In genomic region chr16:44039112-44039511, GRCm38 (mm10) we compare ENCODE assay signal across 15 mouse cellular contexts. TPM values are rescaled to one million over a fixed set of nuclear protein-coding genes. Genes with fewer than 3 reads are reported as not detected.
DNase-seq lines count a peak whose midpoint lies in the region; ATAC-seq and TF ChIP-seq lines count a peak whose summit lies in the region.
"Had no signal": no experiment of that assay in that cellular context is flagged by ENCODE, and none has a peak within 500 bp of the region (broad histone marks: within the 10 kb centered on the region; RNA-seq: fewer than 3 reads in every experiment).

No protein-coding gene starts in this region.

- no peaks in the 10 kb centered on the region for H3K4me1 ChIP-seq in intestine, postnatal 0 days (replicated peaks; ENCODE audit: control insufficient read depth, insufficient read depth, low read length)
- no peaks in the 10 kb centered on the region for H3K4me1 ChIP-seq in intestine, embryonic 15.5 days (replicated peaks)
- H3K4me1 ChIP-seq in spleen, adult 2 months (ENCODE audit: control insufficient read depth, insufficient read depth, insufficient read length): no peaks in the 10 kb centered on the region
- no peaks in the 10 kb centered on the region for H3K4me1 ChIP-seq in bone marrow, adult 2 months (ENCODE audit: control insufficient read depth, insufficient read depth, low read length)
- H3K4me1 ChIP-seq: embryonic facial prominence, embryonic 12.5 days; forebrain, embryonic 12.5 days; hindbrain, embryonic 13.5 days; lung, embryonic 15.5 days had no signal

- H3K4me2 ChIP-seq in intestine, postnatal 0 days (replicated peaks; ENCODE audit: low read depth): no peak overlapping the region
- H3K4me2 ChIP-seq in intestine, embryonic 15.5 days (replicated peaks): no peak overlapping the region
- H3K4me2 ChIP-seq: embryonic facial prominence, embryonic 12.5 days; forebrain, embryonic 12.5 days; hindbrain, embryonic 13.5 days; lung, embryonic 15.5 days had no signal

- no peak overlapping the region for H3K9ac ChIP-seq in intestine, postnatal 0 days (ENCODE audit: low read depth, low read length)
- no peak overlapping the region for H3K9ac ChIP-seq in intestine, embryonic 15.5 days
- H3K9ac ChIP-seq: embryonic facial prominence, embryonic 12.5 days; forebrain, embryonic 12.5 days; hindbrain, embryonic 13.5 days; lung, embryonic 15.5 days had no signal

- H3K9me3 ChIP-seq in intestine, postnatal 0 days (ENCODE audit: control insufficient read depth): no peaks in the 10 kb centered on the region
- no peaks in the 10 kb centered on the region for H3K9me3 ChIP-seq in intestine, embryonic 15.5 days
- H3K9me3 ChIP-seq: embryonic facial prominence, embryonic 12.5 days; lung, embryonic 15.5 days had no signal

- H3K4me3 ChIP-seq in intestine, postnatal 0 days (ENCODE audit: low read depth, low read length): no peak overlapping the region
- no peak overlapping the region for H3K4me3 ChIP-seq in intestine, embryonic 15.5 days (replicated peaks)
- H3K4me3 ChIP-seq in spleen, adult 2 months (ENCODE audit: extremely low read depth, insufficient read depth, insufficient read length): no peak overlapping the region
- H3K4me3 ChIP-seq in bone marrow, adult 2 months (replicated peaks; ENCODE audit: control insufficient read depth, low read depth, low read length): no peak overlapping the region
- H3K4me3 ChIP-seq: embryonic facial prominence, embryonic 12.5 days; forebrain, embryonic 12.5 days; hindbrain, embryonic 13.5 days; lung, embryonic 15.5 days had no signal

- no peak for DNase-seq in spleen, adult 2 months (ENCODE audit: low read depth in 1 of 2, low spot score in 2 of 2)
- no peak for DNase-seq in spleen, postnatal 36 days (ENCODE audit: low spot score in 2 of 2)
- DNase-seq in left cerebral cortex, postnatal 36 days (ENCODE audit: low spot score in 2 of 2): no peak
- DNase-seq in thymus, postnatal 0 days (ENCODE audit: low spot score): no peak
- DNase-seq: cerebellum, adult 9-11 months; gastrocnemius, postnatal 10 days; spleen, adult 18-20 months; thymus, postnatal 14 days had no signal

- no peak for ATAC-seq in intestine, postnatal 0 days
- ATAC-seq in intestine, embryonic 15.5 days: no peak

- WGBS in intestine, postnatal 0 days: 79% methylated on average over 4 of the region's 4 CpGs
- WGBS in intestine, embryonic 15.5 days: 84% methylated on average over 4 of the region's 4 CpGs
- WGBS in spleen, adult 2 months: 85% methylated on average over 4 of the region's 4 CpGs
- 77% methylated on average over 4 of the region's 4 CpGs for WGBS in bone marrow, adult 2 months

- no peaks in the 10 kb centered on the region for H3K27me3 ChIP-seq in intestine, postnatal 0 days (replicated peaks; ENCODE audit: control insufficient read depth, insufficient read depth, low read length)
- H3K27me3 ChIP-seq in intestine, embryonic 15.5 days (replicated peaks): no peaks in the 10 kb centered on the region
- H3K27me3 ChIP-seq in spleen, adult 2 months (ENCODE audit: control insufficient read depth, insufficient read depth, low read length): no peaks in the 10 kb centered on the region
- H3K27me3 ChIP-seq: embryonic facial prominence, embryonic 12.5 days; forebrain, embryonic 12.5 days; hindbrain, embryonic 13.5 days; lung, embryonic 15.5 days had no signal

- H3K36me3 ChIP-seq in intestine, postnatal 0 days (ENCODE audit: control insufficient read depth, insufficient read depth): no peaks in the 10 kb centered on the region
- H3K36me3 ChIP-seq in intestine, embryonic 15.5 days: no peaks in the 10 kb centered on the region
- no peaks in the 10 kb centered on the region for H3K36me3 ChIP-seq in spleen, adult 2 months (ENCODE audit: control insufficient read depth, insufficient read depth, low read length)
- H3K36me3 ChIP-seq: embryonic facial prominence, embryonic 12.5 days; forebrain, embryonic 12.5 days; hindbrain, embryonic 13.5 days; lung, embryonic 15.5 days had no signal

- TF ChIP-seq POLR2A in spleen, adult 2 months (IDR thresholded peaks at IDR 0.05; ENCODE audit: low read depth, low read length): no peak
- TF ChIP-seq POLR2A in bone marrow, adult 2 months (IDR thresholded peaks at IDR 0.05; ENCODE audit: borderline replicate concordance, control insufficient read depth, low read depth, low read length): no peak

- H3K27ac ChIP-seq in intestine, postnatal 0 days (ENCODE audit: low read depth, low read length): no peak overlapping the region
- no peak overlapping the region for H3K27ac ChIP-seq in intestine, embryonic 15.5 days
- no peak overlapping the region for H3K27ac ChIP-seq in spleen, adult 2 months (ENCODE audit: insufficient read depth, low read length)
- H3K27ac ChIP-seq in bone marrow, adult 2 months (ENCODE audit: control insufficient read depth, insufficient read depth, low read depth, low read length, poor library complexity): no peak overlapping the region
- H3K27ac ChIP-seq: embryonic facial prominence, embryonic 12.5 days; forebrain, embryonic 12.5 days; hindbrain, embryonic 13.5 days; lung, embryonic 15.5 days had no signal

- peak; percentile 53 for TF ChIP-seq CTCF in intestine, postnatal 0 days (IDR thresholded peaks at IDR 0.05; ENCODE audit: low read depth)
- TF ChIP-seq CTCF in spleen, adult 2 months (IDR thresholded peaks at IDR 0.05; ENCODE audit: extremely low read depth, insufficient read depth, insufficient read length, insufficient replicate concordance): 0 out of 2 replicates have a peak, but pooled peaks have one; percentile 18
- peak; percentile 46 for TF ChIP-seq CTCF in bone marrow, adult 2 months (IDR thresholded peaks at IDR 0.05; ENCODE audit: control insufficient read depth, insufficient read depth, low read length)

- intact Hi-C loops in left cerebral cortex, postnatal 36 days (cut with DNase I): no loop called here

RNA-seq across cellular contexts. Expression of gene Gramd1c, which starts 24.0 kb away (rescaled TPM):
- polyA plus RNA-seq in intestine, postnatal 0 days (2015; fragmentation: Nextera tagmentation; extraction: Ambion mirVana): 7.0 and 7.6 TPM in 2 replicates
- polyA plus RNA-seq in intestine, embryonic 15.5 days (2015; fragmentation: Nextera tagmentation; extraction: Ambion mirVana): 6.8 and 8.4 TPM in 2 replicates
- polyA plus RNA-seq in spleen, adult 2 months (2012; rRNA removed): 0.30 and 0.32 TPM in 2 replicates
- polyA plus RNA-seq in bone marrow, adult 2 months (2011; ENCODE audit: insufficient read depth, insufficient read length, low replicate concordance, missing spikeins): 4.5 and 6.3 TPM in 2 replicates
- 1 to 10 TPM; 1.3 TPM for total RNA-seq in left cerebral cortex, postnatal 36 days (2021)
- polyA plus RNA-seq in thymus, postnatal 0 days (2015; fragmentation: Nextera tagmentation; extraction: Ambion mirVana): 2.7 and 3.2 TPM in 2 replicates

RNA-seq across cellular contexts. Expression of gene Zdhhc23, which starts 59.5 kb away (rescaled TPM):
- 2.0 and 2.6 TPM in 2 replicates for polyA plus RNA-seq in intestine, postnatal 0 days (2015; fragmentation: Nextera tagmentation; extraction: Ambion mirVana)
- polyA plus RNA-seq in intestine, embryonic 15.5 days (2015; fragmentation: Nextera tagmentation; extraction: Ambion mirVana): 2.1 and 2.7 TPM in 2 replicates
- 2.0 and 2.3 TPM in 2 replicates for polyA plus RNA-seq in spleen, adult 2 months (2012; rRNA removed)
- polyA plus RNA-seq in bone marrow, adult 2 months (2011; ENCODE audit: insufficient read depth, insufficient read length, low replicate concordance, missing spikeins): 0.92 and 1.5 TPM in 2 replicates
- 10 to 100 TPM; 24.8 to 27.0 TPM for total RNA-seq in left cerebral cortex, postnatal 36 days (2021)
- polyA plus RNA-seq in thymus, postnatal 0 days (2015; fragmentation: Nextera tagmentation; extraction: Ambion mirVana): 1.7 and 2.8 TPM in 2 replicates
